Mouse (Mus musculus) right cerebral cortex, postnatal 10 days (tissue): ENCODE data around the gene Shld2.
A peak's percentile ranks its signal among the peaks of the same experiment; 100 is the strongest.

Experiments
- DNase-seq, 2 experiments: peaks; one replicate each; pipeline ENCODE4 v3.0.0; 2021; ENCODE audit warnings: low spot score in 2 of 2

The Shld2 gene

GRCm38 (mm10) chr14:34310234-34310965 lies at the start of gene Shld2, which contains the start of gene Glud1:
Gene Shld2, minus strand, starts transcription at chr14:34310493.
Gene Glud1, plus strand, starts transcription at chr14:34310727.
- peak; percentile 94 for DNase-seq

GRCm38 (mm10) chr14:34359676-34360244 lies 49.5 kb upstream of the Shld2 start:
- no peak for DNase-seq

- DNase-seq, result no peak
Observed at GRCm38 (mm10) chr14:34357671-34358455, 47.6 kb upstream of the Shld2 start.

GRCm38 (mm10) chr14:34355301-34355700 lies 45.0 kb upstream of the Shld2 start, which contains the start of gene Fam25c:
Gene Fam25c, minus strand, starts transcription at chr14:34355433.
- DNase-seq, result no peak

GRCm38 (mm10) chr14:34354456-34354855 lies 44.2 kb upstream of the Shld2 start:
- no peak for DNase-seq

- no peak for DNase-seq
Observed at GRCm38 (mm10) chr14:34353326-34353725, 43.0 kb upstream of the Shld2 start.

- DNase-seq, result no peak
Observed at GRCm38 (mm10) chr14:34352523-34352922, 42.2 kb upstream of the Shld2 start.

- no peak for DNase-seq
Observed at GRCm38 (mm10) chr14:34351660-34352059, 41.4 kb upstream of the Shld2 start.

GRCm38 (mm10) chr14:34349007-34349406 lies 38.7 kb upstream of the Shld2 start:
- no peak for DNase-seq

- no peak for DNase-seq
Observed at GRCm38 (mm10) chr14:34348301-34348700, 38.0 kb upstream of the Shld2 start.

GRCm38 (mm10) chr14:34347084-34347483 lies 36.8 kb upstream of the Shld2 start:
- no peak for DNase-seq

GRCm38 (mm10) chr14:34345771-34346566 lies 35.7 kb upstream of the Shld2 start:
- DNase-seq, result no peak

GRCm38 (mm10) chr14:34344361-34344760 lies 34.1 kb upstream of the Shld2 start:
- peak in 1 of 2 experiments; percentile 38 for DNase-seq

- DNase-seq, result no peak
Observed at GRCm38 (mm10) chr14:34343078-34343477, 32.8 kb upstream of the Shld2 start.

- DNase-seq, result no peak
Observed at GRCm38 (mm10) chr14:34341993-34342392, 31.7 kb upstream of the Shld2 start.

GRCm38 (mm10) chr14:34339446-34339845 lies 29.2 kb upstream of the Shld2 start:
- no peak for DNase-seq

- DNase-seq, result peak; percentile 82 to 89
Observed at GRCm38 (mm10) chr14:34332476-34332875, 22.2 kb upstream of the Shld2 start.

GRCm38 (mm10) chr14:34331886-34332285 lies 21.6 kb upstream of the Shld2 start:
- DNase-seq, result peak; percentile 77 to 78

- DNase-seq, result peak; percentile 47 to 64
Observed at GRCm38 (mm10) chr14:34330657-34331158, 20.4 kb upstream of the Shld2 start.

GRCm38 (mm10) chr14:34327618-34328017 lies 17.3 kb upstream of the Shld2 start:
- no peak for DNase-seq

- no peak for DNase-seq
Observed at GRCm38 (mm10) chr14:34326606-34327005, 16.3 kb upstream of the Shld2 start.
